Mouse (Mus musculus): ENCODE data around the gene Cdc14a.
"Not testable (repeated sequence)": the region's sequence is repeated elsewhere in the genome, so short reads cannot be mapped to it uniquely, and the experiment has no call there.

Gene Cdc14a

GRCm38 (mm10) chr3:116366125-116366524 is 57.7 kb downstream of the Cdc14a start:
- no peak for DNase-seq

GRCm38 (mm10) chr3:116361906-116362305 is 61.9 kb downstream of the Cdc14a start:
- DNase-seq: no peak

GRCm38 (mm10) chr3:116361101-116361500 is 62.7 kb downstream of the Cdc14a start:
- DNase-seq: no peak

- DNase-seq: no peak
These were observed 66.0 kb downstream of the Cdc14a start for GRCm38 (mm10) chr3:116357866-116358265.

GRCm38 (mm10) chr3:116357180-116357579 is 66.7 kb downstream of the Cdc14a start:
- no peak for DNase-seq

- DNase-seq: no peak
These were observed 68.6 kb downstream of the Cdc14a start for GRCm38 (mm10) chr3:116355026-116355788.

- peak; percentile 24 to 56 for DNase-seq
These were observed 71.3 kb downstream of the Cdc14a start for GRCm38 (mm10) chr3:116352486-116352885.

GRCm38 (mm10) chr3:116350389-116350967 is 73.4 kb downstream of the Cdc14a start:
- DNase-seq: no peak

- DNase-seq: not testable (repeated sequence)
These were observed 76.3 kb downstream of the Cdc14a start for GRCm38 (mm10) chr3:116347571-116347970.

- no peak for DNase-seq
These were observed 78.6 kb downstream of the Cdc14a start for GRCm38 (mm10) chr3:116345245-116345644.

GRCm38 (mm10) chr3:116342251-116342650 is 81.6 kb downstream of the Cdc14a start:
- no peak for DNase-seq

GRCm38 (mm10) chr3:116340950-116341624 is 82.7 kb downstream of the Cdc14a start:
- peak; percentile 77 to 87 for DNase-seq

- DNase-seq: no peak
These were observed 83.6 kb downstream of the Cdc14a start for GRCm38 (mm10) chr3:116340281-116340680.

GRCm38 (mm10) chr3:116338616-116339015 is 85.2 kb downstream of the Cdc14a start:
- peak in 1 of 2 experiments; percentile 53 for DNase-seq

GRCm38 (mm10) chr3:116337840-116338239 is 86.0 kb downstream of the Cdc14a start:
- no peak for DNase-seq

- no peak for DNase-seq
These were observed 88.8 kb downstream of the Cdc14a start for GRCm38 (mm10) chr3:116335036-116335435.

- DNase-seq: no peak
These were observed 90.1 kb downstream of the Cdc14a start for GRCm38 (mm10) chr3:116333711-116334110.

- peak in 1 of 2 experiments; percentile 77 for DNase-seq
These were observed 90.6 kb downstream of the Cdc14a start for GRCm38 (mm10) chr3:116333229-116333628.

- peak; percentile 53 to 79 for DNase-seq
These were observed 91.9 kb downstream of the Cdc14a start for GRCm38 (mm10) chr3:116331811-116332464.

- DNase-seq: no peak
These were observed 93.9 kb downstream of the Cdc14a start for GRCm38 (mm10) chr3:116329976-116330375.

GRCm38 (mm10) chr3:116329023-116329762 is 94.6 kb downstream of the Cdc14a start:
- DNase-seq: peak; percentile 50 to 73

- DNase-seq: no peak
These were observed 96.2 kb downstream of the Cdc14a start for GRCm38 (mm10) chr3:116327616-116328004.
